Mouse (Mus musculus): Measurements from ENCODE around the gene Vps26b. TPM values are rescaled to one million over a fixed set of nuclear protein-coding genes. Genes with fewer than 3 reads are reported as not detected.

Gene Vps26b
- polyA plus RNA-seq, 1 experiment = 28.1 TPM

- Histone ChIP-seq H3K4me3 (ENCODE audit: low read depth, low read length) (no peak overlapping the region), H3K27me3 (ENCODE audit: control insufficient read depth, insufficient read depth, low read length) (no peaks in the 10 kb centered on the region), H3K36me3 (ENCODE audit: control insufficient read depth, insufficient read depth, low read length) (peaks cover 52% of the 10 kb centered on the region), H3K27ac (ENCODE audit: insufficient read depth, low read depth, low read length) (no peak overlapping the region), H3K4me1 (ENCODE audit: control insufficient read depth, insufficient read depth, insufficient read length, low read length) (no peaks in the 10 kb centered on the region)
- no peak for TF ChIP-seq CTCF (IDR thresholded peaks at IDR 0.05; ENCODE audit: extremely low read depth, insufficient read length, insufficient replicate concordance, low read depth, low read length)
- TF ChIP-seq POLR2A (IDR thresholded peaks at IDR 0.05; ENCODE audit: low read depth, low read length) = no peak
- WGBS = 89% methylated on average over 5 of the region's 5 CpGs
Observed at GRCm38 (mm10) chr9:27006866-27007265, 23.0 kb downstream of the Vps26b start.

- peaks cover 46% of the 10 kb centered on the region for H3K36me3 ChIP-seq (ENCODE audit: control insufficient read depth, insufficient read depth, low read length)
Observed at GRCm38 (mm10) chr9:27005933-27006332, 23.9 kb downstream of the Vps26b start.

GRCm38 (mm10) chr9:27005231-27005630 is 24.6 kb downstream of the Vps26b start:
- Histone ChIP-seq H3K27ac (ENCODE audit: insufficient read depth, low read depth, low read length) (no peak overlapping the region), H3K27me3 (ENCODE audit: control insufficient read depth, insufficient read depth, low read length) (no peaks in the 10 kb centered on the region), H3K36me3 (ENCODE audit: control insufficient read depth, insufficient read depth, low read length) (peaks cover 41% of the 10 kb centered on the region), H3K4me1 (ENCODE audit: control insufficient read depth, insufficient read depth, insufficient read length, low read length) (no peaks in the 10 kb centered on the region), H3K4me3 (ENCODE audit: low read depth, low read length) (no peak overlapping the region)
- 87% methylated on average over 3 of the region's 3 CpGs for WGBS
- TF ChIP-seq POLR2A (IDR thresholded peaks at IDR 0.05; ENCODE audit: low read depth, low read length) (no peak), CTCF (IDR thresholded peaks at IDR 0.05; ENCODE audit: extremely low read depth, insufficient read length, insufficient replicate concordance, low read depth, low read length) (no peak)

More at GRCm38 (mm10) chr9:27005933-27006332, 23.9 kb downstream of the Vps26b start:
- Histone ChIP-seq H3K27me3 (ENCODE audit: control insufficient read depth, insufficient read depth, low read length) (no peaks in the 10 kb centered on the region), H3K4me1 (ENCODE audit: control insufficient read depth, insufficient read depth, insufficient read length, low read length) (no peaks in the 10 kb centered on the region), H3K27ac (ENCODE audit: insufficient read depth, low read depth, low read length) (no peak overlapping the region), H3K4me3 (ENCODE audit: low read depth, low read length) (no peak overlapping the region)
- no peak for TF ChIP-seq POLR2A (IDR thresholded peaks at IDR 0.05; ENCODE audit: low read depth, low read length)
- TF ChIP-seq CTCF (IDR thresholded peaks at IDR 0.05; ENCODE audit: extremely low read depth, insufficient read length, insufficient replicate concordance, low read depth, low read length) = no peak
- 83% methylated on average over 1 of the region's 1 CpGs for WGBS

DNA sequence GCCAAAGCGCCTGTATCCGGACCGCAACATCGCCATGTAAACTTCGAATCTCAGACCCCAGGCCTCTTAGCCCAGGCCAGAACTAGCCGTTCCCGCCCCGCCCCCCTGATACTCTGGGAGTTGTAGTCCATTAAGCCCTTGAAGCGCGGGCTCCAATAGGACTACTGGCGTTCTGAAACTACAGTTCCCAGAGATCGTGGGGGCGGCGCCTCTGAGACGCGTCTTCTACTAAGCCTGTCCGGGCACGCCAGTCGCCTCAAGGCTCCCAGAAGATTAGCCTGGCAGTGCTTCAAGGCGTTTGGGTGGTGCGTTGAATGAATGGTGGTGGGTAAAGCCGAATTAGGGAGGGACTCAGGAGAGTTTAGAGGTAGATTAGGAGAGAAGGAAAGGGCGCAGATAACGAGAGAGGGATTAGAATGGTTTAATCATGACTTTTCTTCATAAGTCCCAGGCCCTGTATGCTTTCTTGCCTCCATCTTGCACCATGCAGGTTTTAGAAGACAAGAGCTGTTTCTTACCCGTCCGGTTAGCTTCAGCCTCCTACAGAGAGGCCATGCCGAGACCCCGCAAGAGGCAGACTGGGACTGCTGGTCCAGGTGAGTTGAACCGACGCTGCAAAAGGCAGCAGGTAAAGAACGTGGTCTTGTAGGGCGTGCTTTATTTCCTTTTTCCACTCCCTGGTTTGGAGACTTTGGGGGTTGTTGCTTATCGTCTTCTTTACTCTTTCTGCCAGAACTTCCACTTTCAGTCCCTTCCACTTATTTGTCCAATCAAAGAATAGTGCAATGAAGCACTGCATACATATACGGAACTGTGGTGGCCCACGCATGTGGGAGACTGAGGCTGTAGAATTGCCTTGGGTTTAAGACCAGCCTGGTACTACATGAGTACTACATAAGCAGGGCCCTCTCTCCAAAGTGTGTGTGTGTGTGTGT is 30.1 kb downstream of the Vps26b start, which contains the start of the genes Acad8 and Thyn1:
Gene Acad8 (minus strand): TSS at position 106 of the 935 bp plus-strand sequence.
Gene Thyn1 (plus strand): TSS at position 250 of the 935 bp plus-strand sequence.
- Histone ChIP-seq H3K4me1 (ENCODE audit: control insufficient read depth, insufficient read depth, insufficient read length, low read length) (peaks cover 3% of the 10 kb centered on the region; the same call in 1 of the 2 replicates), H3K27me3 (ENCODE audit: control insufficient read depth, insufficient read depth, low read length) (no peaks in the 10 kb centered on the region), H3K4me3 (ENCODE audit: low read depth, low read length) (peak within 1 kb of the TSS; percentile 92), H3K27ac (ENCODE audit: insufficient read depth, low read depth, low read length) (peak within 1 kb of the TSS; percentile 14; the same call in 1 of the 2 replicates), H3K36me3 (ENCODE audit: control insufficient read depth, insufficient read depth, low read length) (peaks cover 8% of the 10 kb centered on the region)
- under 1% methylated on average over 35 of the region's 35 CpGs for WGBS
- TF ChIP-seq CTCF (IDR thresholded peaks at IDR 0.05; ENCODE audit: extremely low read depth, insufficient read length, insufficient replicate concordance, low read depth, low read length) = no peak
- TF ChIP-seq POLR2A (IDR thresholded peaks at IDR 0.05; ENCODE audit: low read depth, low read length) = peak; percentile 42; the same call in 1 of the 2 replicates

GRCm38 (mm10) chr9:26998669-26999460 is 31.0 kb downstream of the Vps26b start:
- no peaks in the 10 kb centered on the region for H3K27me3 ChIP-seq (ENCODE audit: control insufficient read depth, insufficient read depth, low read length)
- H3K27ac ChIP-seq (ENCODE audit: insufficient read depth, low read depth, low read length) = peak overlapping the region; percentile 14; the same call in 1 of the 2 replicates
- WGBS = under 1% methylated on average over 29 of the region's 29 CpGs
- TF ChIP-seq POLR2A (IDR thresholded peaks at IDR 0.05; ENCODE audit: low read depth, low read length) (no peak), CTCF (IDR thresholded peaks at IDR 0.05; ENCODE audit: extremely low read depth, insufficient read length, insufficient replicate concordance, low read depth, low read length) (no peak)
- peaks cover 2% of the 10 kb centered on the region; the same call in 1 of the 2 replicates for H3K36me3 ChIP-seq (ENCODE audit: control insufficient read depth, insufficient read depth, low read length)
- peak overlapping the region; percentile 92 for H3K4me3 ChIP-seq (ENCODE audit: low read depth, low read length)
- peaks cover 3% of the 10 kb centered on the region; the same call in 1 of the 2 replicates for H3K4me1 ChIP-seq (ENCODE audit: control insufficient read depth, insufficient read depth, insufficient read length, low read length)

- Histone ChIP-seq H3K36me3 (ENCODE audit: control insufficient read depth, insufficient read depth, low read length) (no peaks in the 10 kb centered on the region), H3K27me3 (ENCODE audit: control insufficient read depth, insufficient read depth, low read length) (no peaks in the 10 kb centered on the region), H3K4me1 (ENCODE audit: control insufficient read depth, insufficient read depth, insufficient read length, low read length) (peaks cover 3% of the 10 kb centered on the region; the same call in 1 of the 2 replicates), H3K4me3 (ENCODE audit: low read depth, low read length) (no peak overlapping the region), H3K27ac (ENCODE audit: insufficient read depth, low read depth, low read length) (no peak overlapping the region)
- no peak for TF ChIP-seq CTCF (IDR thresholded peaks at IDR 0.05; ENCODE audit: extremely low read depth, insufficient read length, insufficient replicate concordance, low read depth, low read length)
- no peak for TF ChIP-seq POLR2A (IDR thresholded peaks at IDR 0.05; ENCODE audit: low read depth, low read length)
- WGBS = 85% methylated on average over 2 of the region's 2 CpGs
Observed at GRCm38 (mm10) chr9:26997501-26997900, 32.4 kb downstream of the Vps26b start.
